Comparison of ENCODE assay signal across 9 mouse cellular contexts in the genomic region with DNA sequence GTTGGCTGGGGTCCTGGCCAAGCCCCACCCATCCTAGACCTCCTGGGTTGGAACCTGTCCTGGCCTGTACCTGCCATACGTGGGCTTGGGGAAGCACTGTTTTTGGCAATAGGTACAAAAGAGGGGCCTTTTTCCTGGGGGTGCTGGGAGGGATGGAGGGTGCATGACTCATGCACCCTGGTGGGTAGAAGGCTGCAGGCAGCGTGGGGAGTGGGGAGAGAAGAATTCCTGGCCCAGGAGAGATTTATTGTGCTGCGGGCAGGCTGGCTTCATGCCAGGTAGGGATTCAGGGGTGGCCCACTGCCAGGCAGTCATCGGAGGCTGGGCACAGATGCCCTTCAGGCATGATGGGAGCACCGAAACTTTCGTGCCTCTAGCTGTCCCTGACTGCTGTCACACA. TPM values are rescaled to one million over a fixed set of nuclear protein-coding genes. Genes with fewer than 3 reads are reported as not detected.
DNase-seq lines count a peak whose midpoint lies in the region; ATAC-seq and TF ChIP-seq lines count a peak whose summit lies in the region.
"Had no signal": no experiment of that assay in that cellular context is flagged by ENCODE, and none has a peak within 500 bp of the region (broad histone marks: within the 10 kb centered on the region; RNA-seq: fewer than 3 reads in every experiment).

No protein-coding gene starts in this region.

- H3K27me3 ChIP-seq in embryonic facial prominence, embryonic 15.5 days = no peaks in the 10 kb centered on the region
- H3K27me3 ChIP-seq in myocyte (ENCODE audit: control insufficient read depth, insufficient read depth, insufficient read length) = no peaks in the 10 kb centered on the region

- H3K9me3 ChIP-seq in embryonic facial prominence, embryonic 15.5 days (replicated peaks) = no peaks in the 10 kb centered on the region

- H3K79me2 ChIP-seq in myocyte (ENCODE audit: control insufficient read depth, insufficient read depth) = no peaks in the 10 kb centered on the region

- ATAC-seq in embryonic facial prominence, embryonic 15.5 days (ENCODE audit: insufficient number of reproducible peaks, low FRiP score, low TSS enrichment, low read depth) = peak; percentile 61

- H3K4me1 ChIP-seq in embryonic facial prominence, embryonic 15.5 days = peaks cover 27% of the 10 kb centered on the region

- H3K9ac ChIP-seq in embryonic facial prominence, embryonic 15.5 days = no peak overlapping the region

- peak overlapping the region; percentile 68 for H3K27ac ChIP-seq in embryonic facial prominence, embryonic 15.5 days (replicated peaks)

- DNase-seq in heart, adult 9 months (ENCODE audit: low spot score in 2 of 2) = peak; percentile 37 to 59
- no peak for DNase-seq in heart, adult 8-10 months (ENCODE audit: low spot score)
- peak; percentile 14 to 26 for DNase-seq in right cerebral cortex, adult 2 months (ENCODE audit: low spot score in 2 of 2)
- no peak for DNase-seq in right cerebral cortex, adult 18-20 months
- DNase-seq in natural killer cell, adult 2 months (ENCODE audit: low spot score in 2 of 2) = no peak
- DNase-seq in spleen, adult 18-20 months = no peak

- H3K4me3 ChIP-seq in embryonic facial prominence, embryonic 15.5 days (replicated peaks) = no peak overlapping the region
- H3K4me3 ChIP-seq in myocyte = no peak overlapping the region

- H3K4me2 ChIP-seq in embryonic facial prominence, embryonic 15.5 days (replicated peaks) = peak overlapping the region; percentile 16
- peak overlapping the region; percentile 86 for H3K4me2 ChIP-seq in myocyte (ENCODE audit: low read depth)

- TF ChIP-seq POLR2A in myocyte (IDR thresholded peaks at IDR 0.05; ENCODE audit: insufficient read length, low read depth) = peak; percentile 43

- H3ac ChIP-seq in myocyte (ENCODE audit: control insufficient read depth, insufficient read length) = no peak overlapping the region

- 5% methylated on average over 6 of the region's 6 CpGs for WGBS in embryonic facial prominence, embryonic 15.5 days

- H3K36me3 ChIP-seq in embryonic facial prominence, embryonic 15.5 days = no peaks in the 10 kb centered on the region
- no peaks in the 10 kb centered on the region for H3K36me3 ChIP-seq in myocyte (ENCODE audit: control insufficient read depth, insufficient read depth)

TF ChIP-seq in myocyte, 11 proteins besides CTCF, POLR2A, EP300 and RAD21:
- peak; percentile 26 for TF ChIP-seq TCF3 (IDR thresholded peaks at IDR 0.05; ENCODE audit: insufficient read length, low read depth)
- no peak for TF ChIP-seq SRF (IDR thresholded peaks at IDR 0.05; ENCODE audit: control insufficient read depth, insufficient read length, low read depth)
- peak in 2 of 3 experiments; percentile 67 to 75 for TF ChIP-seq MYOG (IDR thresholded peaks at IDR 0.05; ENCODE audit: control insufficient read depth in 1 of 3, insufficient read depth in 1 of 3, insufficient read length in 2 of 3, low read depth in 2 of 3)
- no peak for TF ChIP-seq MAX (IDR thresholded peaks at IDR 0.05; ENCODE audit: low read depth)
- no peak for TF ChIP-seq E2F4 (IDR thresholded peaks at IDR 0.05; ENCODE audit: insufficient read depth)
- peak in 2 of 3 experiments; percentile 38 to 71 for TF ChIP-seq MYOD1 (IDR thresholded peaks at IDR 0.05; ENCODE audit: control insufficient read depth in 1 of 3, insufficient read length in 2 of 3, low read depth in 2 of 3)
- TF ChIP-seq REST (IDR thresholded peaks at IDR 0.05; ENCODE audit: insufficient read depth, insufficient read length) = no peak
- no peak for TF ChIP-seq CEBPB (IDR thresholded peaks at IDR 0.05; ENCODE audit: insufficient read depth, poor library complexity, severe bottlenecking)
- TF ChIP-seq USF1 (IDR thresholded peaks at IDR 0.05; ENCODE audit: low read depth) = no peak
- no peak for TF ChIP-seq TCF12 (IDR thresholded peaks at IDR 0.05; ENCODE audit: insufficient read depth, poor library complexity, severe bottlenecking)
- TF ChIP-seq POLR2AphosphoS2 (IDR thresholded peaks at IDR 0.05; ENCODE audit: insufficient read length, low read depth) = peak; percentile 35
TF ChIP-seq in myocyte: peak in this region for 4.

RNA-seq across cellular contexts. Expression of gene 1700013G24Rik, which starts 4.9 kb away (rescaled TPM):
- total RNA-seq in heart, adult 8-10 months (2022) = not detected
- polyA plus RNA-seq in embryonic facial prominence, embryonic 15.5 days (2015; fragmentation: Nextera tagmentation; extraction: Ambion mirVana) = not detected in 2 replicates
- 0.55 TPM for polyA plus RNA-seq in myocyte (2012; fragmentation: generic; extraction: Trizol)

RNA-seq across cellular contexts. Expression of gene Cela3b, which starts 17.9 kb away (rescaled TPM):
- total RNA-seq in heart, adult 8-10 months (2022) = not detected
- not detected in 2 replicates for polyA plus RNA-seq in embryonic facial prominence, embryonic 15.5 days (2015; fragmentation: Nextera tagmentation; extraction: Ambion mirVana)
- polyA plus RNA-seq in myocyte (2012; fragmentation: generic; extraction: Trizol) = 0.38 TPM

RNA-seq across cellular contexts. Expression of gene Hspg2, which starts 20.4 kb away (rescaled TPM):
- total RNA-seq in heart, adult 8-10 months (2022) = 100 to 1,000 TPM; 124 to 205 (median 189) TPM
- polyA plus RNA-seq in embryonic facial prominence, embryonic 15.5 days (2015; fragmentation: Nextera tagmentation; extraction: Ambion mirVana) = 48.5 and 49.1 TPM in 2 replicates
- polyA plus RNA-seq in myocyte (2012; fragmentation: generic; extraction: Trizol) = 209 TPM

RNA-seq across cellular contexts. Expression of gene Cela3a, which starts 38.6 kb away (rescaled TPM):
- total RNA-seq in heart, adult 8-10 months (2022) = not detected
- not detected in 2 replicates for polyA plus RNA-seq in embryonic facial prominence, embryonic 15.5 days (2015; fragmentation: Nextera tagmentation; extraction: Ambion mirVana)
- polyA plus RNA-seq in myocyte (2012; fragmentation: generic; extraction: Trizol) = 0.14 TPM
- polyA plus RNA-seq: gonadal fat pad, adult 2 months had no signal

Comparison
In these comparisons a context has a peak if more than half of its experiments do, and no peak if none do; other contexts are left out.
1. DNase-seq: peak in heart, adult 9 months (2 of 2) and right cerebral cortex, adult 2 months (2 of 2); none in heart, adult 8-10 months (single experiment), right cerebral cortex, adult 18-20 months (single experiment), natural killer cell, adult 2 months (0 of 2) and spleen, adult 18-20 months (0 of 2).